Mouse (Mus musculus): Measurements from ENCODE around the gene Psrc1. TPM values are rescaled to one million over a fixed set of nuclear protein-coding genes. Genes with fewer than 3 reads are reported as not detected.
A peak's percentile ranks its signal among the peaks of the same experiment; 100 is the strongest.

The Psrc1 gene
- polyA plus RNA-seq, 1 experiment from 2014 or later: 117 TPM

DNA sequence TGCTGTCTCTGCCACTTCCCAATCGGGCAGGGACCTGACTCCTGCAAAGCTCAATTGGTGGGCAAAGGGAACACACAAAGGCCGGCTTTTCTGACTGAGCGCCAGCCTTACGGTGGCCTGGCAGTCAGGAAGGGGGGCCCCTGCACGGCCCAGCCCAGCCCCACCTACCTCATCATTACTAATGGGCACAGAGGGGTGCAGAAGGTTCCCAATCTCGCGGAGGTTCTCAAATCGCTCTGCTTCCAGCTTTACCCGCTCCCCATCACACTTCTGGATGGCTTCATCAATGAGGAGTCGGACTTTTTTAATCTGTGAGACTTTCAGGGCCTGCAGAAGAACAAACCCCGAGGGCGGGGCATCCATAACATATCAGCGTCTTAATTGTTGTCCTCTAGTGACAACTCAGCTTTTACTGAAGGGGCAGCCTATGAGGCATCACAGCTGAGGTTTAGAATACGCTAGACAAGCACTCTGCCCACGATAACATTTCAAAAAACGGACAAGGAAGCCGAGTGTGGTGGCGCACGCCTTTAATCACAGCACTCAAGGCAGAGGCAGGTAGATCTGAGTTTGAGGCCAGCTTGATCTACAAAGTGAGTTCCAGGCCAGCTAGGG is 50.3 kb downstream of the Psrc1 start:
- Histone ChIP-seq H3K27me3 (ENCODE audit: poor library complexity, severe bottlenecking) (no peaks in the 10 kb centered on the region), H3K9me3 (no peaks in the 10 kb centered on the region), H3K27ac (peak overlapping the region; percentile 90), H3K36me3 (replicated peaks) (peaks cover 87% of the 10 kb centered on the region), H3K4me3 (peak overlapping the region; percentile 34), H3K4me1 (peaks cover 57% of the 10 kb centered on the region)
- 24% methylated on average over 19 of the region's 19 CpGs for WGBS
- no peak for DNase-seq (ENCODE audit: extremely low spot score, low spot score)

DNA sequence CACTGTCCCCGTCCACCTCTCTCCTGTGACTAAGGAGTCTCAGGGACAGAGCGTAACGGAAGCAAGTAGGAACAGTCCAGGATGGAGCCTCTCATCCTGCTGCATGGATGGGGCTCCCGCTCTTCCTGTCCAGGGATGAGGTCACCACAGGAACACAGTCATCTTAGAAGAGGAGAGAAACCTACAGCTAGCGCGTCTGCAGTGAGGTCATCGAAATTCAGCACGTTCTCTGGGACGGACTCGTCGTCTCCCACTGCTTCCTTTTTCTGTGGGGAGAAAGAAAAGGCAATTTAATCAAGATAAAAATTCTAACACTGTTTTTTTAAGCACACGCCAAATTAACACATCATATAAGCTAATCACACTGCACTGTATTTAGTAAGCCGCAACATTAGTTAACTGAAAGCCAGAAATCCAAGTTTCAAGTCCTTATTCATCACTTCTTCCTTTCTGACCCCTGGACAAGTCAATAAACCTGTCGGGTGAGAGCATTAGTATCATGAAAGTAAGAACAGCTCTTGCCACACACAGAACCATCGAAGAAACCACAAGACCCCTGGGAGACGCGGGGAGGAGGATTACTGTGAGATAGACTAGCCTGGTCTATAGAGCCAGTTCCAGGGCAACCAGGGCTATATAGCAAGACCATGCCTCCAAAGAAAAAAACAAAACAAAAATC is 52.2 kb downstream of the Psrc1 start:
- H3K4me1 ChIP-seq: peaks cover 57% of the 10 kb centered on the region
- H3K27me3 ChIP-seq (ENCODE audit: poor library complexity, severe bottlenecking): no peaks in the 10 kb centered on the region
- H3K9me3 ChIP-seq: no peaks in the 10 kb centered on the region
- DNase-seq (ENCODE audit: extremely low spot score, low spot score): no peak
- peak overlapping the region; percentile 90 for H3K27ac ChIP-seq
- peaks cover 85% of the 10 kb centered on the region for H3K36me3 ChIP-seq (replicated peaks)
- 90% methylated on average over 17 of the region's 17 CpGs for WGBS
- H3K4me3 ChIP-seq: no peak overlapping the region

DNA sequence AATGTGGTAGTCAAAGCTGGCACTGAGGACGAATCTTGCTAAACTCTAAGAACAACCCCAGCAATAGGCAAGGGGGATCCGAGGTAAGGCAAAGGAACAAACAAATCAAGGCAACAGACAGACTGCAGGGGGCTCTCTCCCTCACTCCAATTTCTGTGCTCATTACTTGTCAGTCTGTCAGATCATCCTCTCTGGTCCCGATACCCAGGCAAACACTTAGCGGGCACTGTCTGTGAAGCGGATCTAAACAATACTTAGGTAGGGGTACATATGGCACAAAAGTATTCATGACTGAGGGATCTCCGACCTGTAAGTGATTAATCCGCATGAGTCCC is 52.7 kb downstream of the Psrc1 start:
- H3K4me1 ChIP-seq: peaks cover 52% of the 10 kb centered on the region
- H3K4me3 ChIP-seq: no peak overlapping the region
- 83% methylated on average over 7 of the region's 7 CpGs for WGBS
- peaks cover 85% of the 10 kb centered on the region for H3K36me3 ChIP-seq (replicated peaks)
- no peak for DNase-seq (ENCODE audit: extremely low spot score, low spot score)
- no peak overlapping the region for H3K27ac ChIP-seq
- no peaks in the 10 kb centered on the region for H3K27me3 ChIP-seq (ENCODE audit: poor library complexity, severe bottlenecking)
- no peaks in the 10 kb centered on the region for H3K9me3 ChIP-seq

Other genes with a start within 250 kb of the Psrc1 start
- 202 and 207 TPM in 2 replicates for gene Gnai3, start 237.7 kb upstream of the Psrc1 start, polyA plus RNA-seq (2016; fragmentation: Nextera tagmentation; extraction: Ambion mirVana)
- 0.15 and 0.21 TPM in 2 replicates for gene Gpr61, start 229.0 kb upstream of the Psrc1 start, polyA plus RNA-seq (2016; fragmentation: Nextera tagmentation; extraction: Ambion mirVana)
- 3.0 and 3.4 TPM in 2 replicates for gene Amigo1, start 197.5 kb upstream of the Psrc1 start, polyA plus RNA-seq (2016; fragmentation: Nextera tagmentation; extraction: Ambion mirVana)
- gene Cyb561d1, start 182.6 kb upstream of the Psrc1 start, polyA plus RNA-seq (2016; fragmentation: Nextera tagmentation; extraction: Ambion mirVana): 3.7 and 4.2 TPM in 2 replicates
- gene Atxn7l2, start 172.9 kb upstream of the Psrc1 start, polyA plus RNA-seq (2016; fragmentation: Nextera tagmentation; extraction: Ambion mirVana): 20.2 and 20.3 TPM in 2 replicates
- 0.98 and 1.0 TPM in 2 replicates for gene Sypl2, start 157.2 kb upstream of the Psrc1 start, polyA plus RNA-seq (2016; fragmentation: Nextera tagmentation; extraction: Ambion mirVana)
- 353 and 358 TPM in 2 replicates for gene Psma5, start 126.9 kb upstream of the Psrc1 start, polyA plus RNA-seq (2016; fragmentation: Nextera tagmentation; extraction: Ambion mirVana)
- 9.7 and 10.5 TPM in 2 replicates for gene Sort1, start 99.8 kb upstream of the Psrc1 start, polyA plus RNA-seq (2016; fragmentation: Nextera tagmentation; extraction: Ambion mirVana)
- not detected in 2 replicates for gene Mybphl, start 18.9 kb upstream of the Psrc1 start, polyA plus RNA-seq (2016; fragmentation: Nextera tagmentation; extraction: Ambion mirVana)
- gene Celsr2, start 31.7 kb downstream of the Psrc1 start, polyA plus RNA-seq (2016; fragmentation: Nextera tagmentation; extraction: Ambion mirVana): 32.1 and 35.1 TPM in 2 replicates
- 160 and 167 TPM in 2 replicates for gene Sars, start 61.4 kb downstream of the Psrc1 start, polyA plus RNA-seq (2016; fragmentation: Nextera tagmentation; extraction: Ambion mirVana)
- 0.29 and 0.42 TPM in 2 replicates for gene 1700013F07Rik, start 150.3 kb downstream of the Psrc1 start, polyA plus RNA-seq (2016; fragmentation: Nextera tagmentation; extraction: Ambion mirVana)
- gene 5330417C22Rik, start 152.7 kb downstream of the Psrc1 start, polyA plus RNA-seq (2016; fragmentation: Nextera tagmentation; extraction: Ambion mirVana): 1.1 and 1.2 TPM in 2 replicates
- 36.9 and 37.9 TPM in 2 replicates for gene Tmem167b, start 178.6 kb downstream of the Psrc1 start, polyA plus RNA-seq (2016; fragmentation: Nextera tagmentation; extraction: Ambion mirVana)
- 58.2 and 59.8 TPM in 2 replicates for gene Taf13, start 187.9 kb downstream of the Psrc1 start, polyA plus RNA-seq (2016; fragmentation: Nextera tagmentation; extraction: Ambion mirVana)
- 14.9 TPM in 2 replicates for gene Wdr47, start 207.4 kb downstream of the Psrc1 start, polyA plus RNA-seq (2016; fragmentation: Nextera tagmentation; extraction: Ambion mirVana)